Mouse (Mus musculus): ENCODE data around the gene Mrpl46. TPM values are rescaled to one million over a fixed set of nuclear protein-coding genes. Genes with fewer than 3 reads are reported as not detected.

Mrpl46 gene
- polyA plus RNA-seq (2015; fragmentation: Nextera tagmentation; extraction: Ambion mirVana) = 56.6 and 60.0 TPM in 2 replicates

DNA sequence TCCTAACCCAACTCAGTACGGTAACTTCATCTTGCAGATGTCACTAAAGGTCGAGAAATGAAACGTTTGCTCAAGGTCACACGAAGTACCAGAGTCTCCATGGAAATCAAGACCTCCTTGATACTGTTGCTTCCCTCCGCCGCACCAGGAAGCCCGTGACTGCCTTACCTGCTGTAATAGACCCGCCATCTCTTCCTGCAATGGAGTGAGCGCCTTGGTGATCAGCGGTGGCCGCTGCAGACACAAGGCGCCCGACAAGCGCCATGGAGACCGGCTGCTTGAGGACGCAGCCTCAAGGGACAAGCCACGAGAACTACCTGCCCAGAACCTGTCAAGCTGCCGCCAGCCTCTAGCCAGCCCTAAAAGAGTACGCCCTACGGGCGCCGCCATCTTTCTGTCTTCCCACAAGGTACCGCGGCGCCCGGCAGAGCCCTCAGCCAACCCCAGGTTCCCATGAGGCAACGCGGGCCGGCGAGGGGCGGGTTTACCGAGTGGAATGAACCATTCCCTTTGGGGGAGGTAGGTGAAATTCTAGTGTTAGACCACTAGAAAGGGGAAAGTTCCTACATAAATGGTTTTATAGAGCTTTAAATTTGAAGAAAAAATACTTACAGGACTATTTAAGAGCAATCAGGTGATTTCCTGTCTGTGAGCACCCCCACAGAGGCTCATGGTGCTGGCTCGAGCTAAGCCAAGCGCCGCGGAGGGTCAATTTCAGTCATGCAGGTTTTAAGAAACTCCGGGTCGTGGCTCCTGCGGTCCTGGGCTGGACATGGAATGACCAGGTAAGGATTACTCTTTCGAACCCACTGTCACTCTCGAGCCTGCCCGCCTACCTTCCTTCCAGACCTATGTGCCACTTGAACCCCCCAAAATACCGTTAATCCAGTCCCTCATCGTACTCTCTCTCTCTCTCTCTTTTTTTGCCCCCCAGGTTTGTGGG, at the start of gene Mrpl46, which contains the start of gene Mrps11:
Gene Mrpl46 (minus strand): TSS at position 893 of the 943 bp plus-strand sequence.
Gene Mrps11 (plus strand): TSS at position 481 of the 943 bp plus-strand sequence.
- Histone ChIP-seq H3K36me3 (peaks cover 45% of the 10 kb centered on the region), H3K4me2 (peak within 1 kb of the TSS; percentile 85), H3K27ac (peak within 1 kb of the TSS; percentile 55), H3K4me3 (peak within 1 kb of the TSS; percentile 88), H3K27me3 (no peaks in the 10 kb centered on the region), H3K9ac (peak within 1 kb of the TSS; percentile 90), H3K4me1 (peaks cover 19% of the 10 kb centered on the region), H3K9me3 (no peaks in the 10 kb centered on the region)
- ATAC-seq (ENCODE audit: insufficient number of reproducible peaks, insufficient read depth, low FRiP score, low TSS enrichment, low read depth) = peak; percentile 94
- WGBS = under 1% methylated on average over 44 of the region's 44 CpGs

DNA sequence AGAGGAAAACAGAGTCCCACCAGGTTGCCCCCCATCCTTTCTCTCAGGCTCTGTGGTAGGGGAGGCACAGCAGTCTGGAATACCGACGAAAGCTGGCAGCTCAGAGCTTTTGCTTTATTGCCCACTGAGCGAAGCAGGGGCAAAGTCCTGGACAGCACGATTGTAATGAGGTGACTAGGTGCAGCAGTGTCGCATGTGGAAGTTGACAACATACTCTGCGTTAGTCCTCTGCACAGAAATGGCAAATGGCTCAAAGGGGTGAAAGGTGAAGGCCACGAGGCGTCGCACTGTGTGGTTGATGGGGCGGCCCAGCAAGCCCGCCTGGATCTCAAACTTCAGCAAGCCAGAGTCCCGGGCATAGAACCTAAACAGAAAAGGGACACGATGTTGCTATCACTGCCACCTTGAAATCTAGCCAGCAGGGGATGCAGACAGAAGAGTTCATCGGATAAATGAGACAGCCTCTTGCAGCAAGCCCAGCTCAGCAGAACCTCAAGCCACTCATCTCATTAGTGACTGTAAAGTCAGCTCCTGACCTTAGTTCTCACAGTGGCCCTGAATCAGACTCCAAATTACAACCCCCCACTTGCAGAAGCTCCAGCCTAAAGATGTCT, 44.5 kb upstream of the Mrpl46 start:
- Histone ChIP-seq H3K27me3 (no peaks in the 10 kb centered on the region), H3K9ac (no peak overlapping the region), H3K4me2 (no peak overlapping the region), H3K4me1 (peaks cover 5% of the 10 kb centered on the region; the same call in 1 of the 2 replicates), H3K4me3 (no peak overlapping the region), H3K27ac (no peak overlapping the region), H3K9me3 (no peaks in the 10 kb centered on the region), H3K36me3 (peaks cover 60% of the 10 kb centered on the region)
- 90% methylated on average over 14 of the region's 14 CpGs for WGBS
- ATAC-seq (ENCODE audit: insufficient number of reproducible peaks, insufficient read depth, low FRiP score, low TSS enrichment, low read depth) = no peak

DNA sequence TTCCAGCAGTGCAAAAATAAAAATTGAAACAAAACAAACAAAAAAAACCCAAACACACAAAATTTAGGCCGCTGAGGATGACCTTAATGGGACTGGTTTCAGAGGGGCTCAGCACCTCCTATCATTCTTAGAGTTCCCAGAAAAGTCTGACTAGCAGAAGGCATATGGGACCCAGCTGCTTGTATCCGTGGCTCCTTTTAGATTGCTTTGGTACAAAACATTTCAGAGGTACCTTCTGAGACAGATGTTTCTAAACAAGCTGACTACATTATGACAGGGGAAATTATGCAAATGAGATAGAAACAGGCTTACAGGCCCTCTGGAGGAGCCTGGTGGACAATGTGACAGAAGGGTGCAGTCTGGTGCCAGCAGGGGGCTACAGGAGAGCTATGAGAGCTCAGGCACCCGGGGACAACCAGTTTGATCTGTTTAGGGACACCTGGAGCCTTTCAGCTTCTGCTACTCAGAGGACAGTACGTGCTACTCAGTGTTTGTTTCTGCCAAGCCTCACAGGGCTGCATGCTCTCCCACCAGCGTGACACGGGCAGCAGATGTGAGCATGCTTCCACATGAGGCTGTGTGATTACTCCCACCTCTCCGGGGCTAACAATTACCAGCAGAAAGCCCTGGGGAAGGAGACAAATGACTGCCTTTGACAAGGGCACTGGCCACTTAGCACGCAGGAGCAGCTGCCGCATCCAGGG, 43.5 kb upstream of the Mrpl46 start:
- WGBS = 45% methylated on average over 9 of the region's 9 CpGs

GRCm38 (mm10) chr7:78818336-78818735, 35.0 kb upstream of the Mrpl46 start:
- H3K4me3 ChIP-seq = no peak overlapping the region
- H3K27ac ChIP-seq = no peak overlapping the region
- H3K27me3 ChIP-seq = no peaks in the 10 kb centered on the region
- no peak for ATAC-seq (ENCODE audit: insufficient number of reproducible peaks, insufficient read depth, low FRiP score, low TSS enrichment, low read depth)
- H3K4me2 ChIP-seq = no peak overlapping the region
- H3K9me3 ChIP-seq = no peaks in the 10 kb centered on the region
- WGBS = 84% methylated on average over 12 of the region's 12 CpGs
- peaks cover 5% of the 10 kb centered on the region for H3K36me3 ChIP-seq
- H3K4me1 ChIP-seq = peaks cover 8% of the 10 kb centered on the region
- H3K9ac ChIP-seq = no peak overlapping the region

More for the DNA sequence above, 43.5 kb upstream of the Mrpl46 start:
- Histone ChIP-seq H3K9me3 (no peaks in the 10 kb centered on the region), H3K4me1 (peaks cover 5% of the 10 kb centered on the region; the same call in 1 of the 2 replicates), H3K36me3 (peaks cover 60% of the 10 kb centered on the region), H3K9ac (peak overlapping the region; percentile 27; the same call in 1 of the 2 replicates), H3K4me3 (no peak overlapping the region), H3K27me3 (no peaks in the 10 kb centered on the region), H3K27ac (peak overlapping the region; percentile 66; the same call in 1 of the 2 replicates), H3K4me2 (no peak overlapping the region)
- no peak for ATAC-seq (ENCODE audit: insufficient number of reproducible peaks, insufficient read depth, low FRiP score, low TSS enrichment, low read depth)

- no peak for ATAC-seq (ENCODE audit: insufficient number of reproducible peaks, insufficient read depth, low FRiP score, low TSS enrichment, low read depth)
- H3K4me1 ChIP-seq = peaks cover 8% of the 10 kb centered on the region
- H3K27me3 ChIP-seq = no peaks in the 10 kb centered on the region
- H3K9ac ChIP-seq = no peak overlapping the region
- H3K36me3 ChIP-seq = no peaks in the 10 kb centered on the region
- no peaks in the 10 kb centered on the region for H3K9me3 ChIP-seq
- H3K4me3 ChIP-seq = no peak overlapping the region
- no peak overlapping the region for H3K27ac ChIP-seq
- H3K4me2 ChIP-seq = no peak overlapping the region
These were observed 31.4 kb upstream of the Mrpl46 start for GRCm38 (mm10) chr7:78814766-78815165.

DNA sequence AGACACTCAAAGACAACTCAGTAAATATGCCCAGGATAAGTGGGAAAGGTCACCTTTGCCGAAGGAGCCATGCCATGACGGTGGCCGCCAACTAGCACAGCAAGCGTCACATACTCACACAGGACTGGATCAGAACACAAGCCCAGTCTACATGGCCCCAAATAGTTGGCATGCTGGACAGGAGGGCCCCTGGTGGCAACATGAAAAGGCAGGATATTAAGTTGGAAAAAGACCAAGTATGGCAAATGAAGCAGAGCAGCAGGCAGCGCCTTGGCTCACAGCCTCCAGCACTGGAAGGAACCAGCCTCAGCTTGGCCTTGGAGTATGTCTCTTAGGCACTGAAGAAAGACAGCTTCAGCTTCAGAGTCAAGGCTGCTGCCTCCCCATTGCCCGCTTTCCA, 30.5 kb upstream of the Mrpl46 start:
- Histone ChIP-seq H3K27ac (no peak overlapping the region), H3K4me2 (no peak overlapping the region), H3K4me3 (no peak overlapping the region), H3K36me3 (no peaks in the 10 kb centered on the region), H3K9ac (no peak overlapping the region), H3K27me3 (no peaks in the 10 kb centered on the region), H3K4me1 (peaks cover 8% of the 10 kb centered on the region), H3K9me3 (no peaks in the 10 kb centered on the region)
- no peak for ATAC-seq (ENCODE audit: insufficient number of reproducible peaks, insufficient read depth, low FRiP score, low TSS enrichment, low read depth)
- 88% methylated on average over 6 of the region's 6 CpGs for WGBS

GRCm38 (mm10) chr7:78807192-78807591, 23.9 kb upstream of the Mrpl46 start:
- no peak overlapping the region for H3K9ac ChIP-seq
- H3K4me1 ChIP-seq = no peaks in the 10 kb centered on the region
- WGBS = 74% methylated on average over 4 of the region's 4 CpGs
- H3K36me3 ChIP-seq = no peaks in the 10 kb centered on the region
- H3K27me3 ChIP-seq = no peaks in the 10 kb centered on the region
- 0 out of 2 replicates have a peak overlapping the region, but pooled peaks have one; percentile 16 for H3K27ac ChIP-seq
- H3K4me3 ChIP-seq = no peak overlapping the region
- no peak overlapping the region for H3K4me2 ChIP-seq
- H3K9me3 ChIP-seq = no peaks in the 10 kb centered on the region
- ATAC-seq (ENCODE audit: insufficient number of reproducible peaks, insufficient read depth, low FRiP score, low TSS enrichment, low read depth) = peak; percentile 64; the same call in 1 of the 2 replicates

- no peak for ATAC-seq (ENCODE audit: insufficient number of reproducible peaks, insufficient read depth, low FRiP score, low TSS enrichment, low read depth)
- Histone ChIP-seq H3K27me3 (no peaks in the 10 kb centered on the region; the same call in 1 of the 2 replicates), H3K36me3 (no peaks in the 10 kb centered on the region), H3K9me3 (no peaks in the 10 kb centered on the region), H3K4me1 (no peaks in the 10 kb centered on the region), H3K4me3 (no peak overlapping the region), H3K27ac (no peak overlapping the region), H3K4me2 (no peak overlapping the region), H3K9ac (no peak overlapping the region)
- 76% methylated on average over 3 of the region's 3 CpGs for WGBS
These were observed 20.5 kb upstream of the Mrpl46 start for GRCm38 (mm10) chr7:78803841-78804240.

- H3K4me3 ChIP-seq = no peak overlapping the region
- no peak overlapping the region for H3K4me2 ChIP-seq
- ATAC-seq (ENCODE audit: insufficient number of reproducible peaks, insufficient read depth, low FRiP score, low TSS enrichment, low read depth) = no peak
- H3K36me3 ChIP-seq = no peaks in the 10 kb centered on the region
- no peaks in the 10 kb centered on the region for H3K9me3 ChIP-seq
- no peak overlapping the region for H3K27ac ChIP-seq
- H3K27me3 ChIP-seq = no peaks in the 10 kb centered on the region; the same call in 1 of the 2 replicates
- 79% methylated on average over 9 of the region's 9 CpGs for WGBS
- no peak overlapping the region for H3K9ac ChIP-seq
- peaks cover 3% of the 10 kb centered on the region; the same call in 1 of the 2 replicates for H3K4me1 ChIP-seq
These were observed 16.6 kb upstream of the Mrpl46 start for GRCm38 (mm10) chr7:78799730-78800496.

DNA sequence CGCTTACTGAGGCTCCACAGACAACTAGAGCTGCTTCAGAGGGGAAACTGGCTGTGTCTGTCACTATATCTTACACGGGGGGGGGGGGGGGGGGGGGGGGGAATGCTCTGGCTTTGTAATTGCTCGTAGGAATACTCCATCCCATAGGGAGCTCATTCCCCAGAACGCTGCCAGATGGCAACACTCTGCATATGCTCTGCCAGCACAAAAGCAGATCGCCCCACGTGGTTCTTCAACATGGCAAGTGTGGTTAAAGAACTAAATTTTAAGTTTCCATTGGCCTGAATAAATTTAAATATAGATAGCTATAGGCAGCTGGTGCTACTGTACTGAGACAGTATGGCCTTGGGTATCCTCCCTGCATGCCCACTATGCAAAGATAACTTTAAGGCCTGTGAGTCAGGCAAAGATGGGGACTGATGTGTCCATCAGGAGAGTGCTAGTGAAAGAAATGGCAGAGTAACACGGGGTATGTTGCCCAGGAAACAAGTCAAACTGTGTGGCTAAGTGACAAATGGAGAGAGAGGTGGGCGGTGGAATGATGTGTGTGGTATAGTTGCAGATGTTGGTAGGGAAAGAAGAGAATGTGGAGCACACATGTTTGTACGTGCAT, 14.6 kb upstream of the Mrpl46 start:
- peaks cover 14% of the 10 kb centered on the region for H3K4me1 ChIP-seq
- 41% methylated on average over 8 of the region's 9 CpGs for WGBS
- H3K9ac ChIP-seq = no peak overlapping the region
- no peaks in the 10 kb centered on the region; the same call in 1 of the 2 replicates for H3K27me3 ChIP-seq
- no peak overlapping the region for H3K4me3 ChIP-seq
- peaks cover 6% of the 10 kb centered on the region for H3K36me3 ChIP-seq
- ATAC-seq (ENCODE audit: insufficient number of reproducible peaks, insufficient read depth, low FRiP score, low TSS enrichment, low read depth) = no peak
- peak overlapping the region; percentile 33; the same call in 1 of the 2 replicates for H3K27ac ChIP-seq
- H3K9me3 ChIP-seq = no peaks in the 10 kb centered on the region
- H3K4me2 ChIP-seq = no peak overlapping the region
